11 mouse cellular contexts compared by ENCODE assay signal in the genomic region with DNA sequence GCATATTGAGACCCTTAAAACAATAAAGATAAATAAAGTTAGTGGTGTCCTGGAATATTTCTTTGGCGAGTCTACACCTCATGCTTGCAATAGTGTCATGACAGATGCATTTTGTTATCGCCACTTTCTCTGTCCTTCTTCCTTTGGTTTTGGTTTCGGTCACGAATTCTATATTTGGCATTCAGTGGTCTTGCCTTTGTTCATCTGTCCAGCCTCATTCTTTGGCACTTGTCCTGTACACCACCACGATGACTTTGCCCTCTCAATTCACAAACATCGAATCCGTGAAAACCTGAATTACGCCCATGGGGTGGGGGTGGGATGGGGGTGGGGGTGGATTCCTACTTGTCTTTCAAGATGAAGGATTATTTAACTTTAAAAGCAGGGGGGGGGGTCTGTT. TPM values are rescaled to one million over a fixed set of nuclear protein-coding genes. Genes with fewer than 3 reads are reported as not detected.
DNase-seq lines count a peak whose midpoint lies in the region; ATAC-seq and TF ChIP-seq lines count a peak whose summit lies in the region.
"Had no signal": no experiment of that assay in that cellular context is flagged by ENCODE, and none has a peak within 500 bp of the region (broad histone marks: within the 10 kb centered on the region; RNA-seq: fewer than 3 reads in every experiment).

No protein-coding gene starts in this region.

- 0 out of 2 replicates have a peak, but pooled peaks have one; percentile 5 for ATAC-seq in forebrain, embryonic 16.5 days
- ATAC-seq in forebrain, postnatal 0 days, result no peak
- ATAC-seq in megakaryocyte, adult 5-6 weeks (ENCODE audit: poor library complexity, severe bottlenecking), result no peak

- 0 out of 2 replicates have a peak, but pooled peaks cover 4% of the 10 kb centered on the region for H3K27me3 ChIP-seq in forebrain, embryonic 16.5 days (replicated peaks; ENCODE audit: control insufficient read depth, insufficient read depth, low read length)
- no peaks in the 10 kb centered on the region for H3K27me3 ChIP-seq in forebrain, postnatal 0 days (ENCODE audit: insufficient read depth, low read length)
- no peaks in the 10 kb centered on the region for H3K27me3 ChIP-seq in megakaryocyte, embryonic 14.5 days (replicated peaks)
- no peaks in the 10 kb centered on the region for H3K27me3 ChIP-seq in limb, embryonic 10.5 days (ENCODE audit: low read depth, poor library complexity, severe bottlenecking)
- no peaks in the 10 kb centered on the region for H3K27me3 ChIP-seq in myocyte (ENCODE audit: control insufficient read depth, insufficient read depth, insufficient read length)
- H3K27me3 ChIP-seq: heart, embryonic 15.5 days; kidney, embryonic 15.5 days had no signal

- TF ChIP-seq POLR2A in myocyte (IDR thresholded peaks at IDR 0.05; ENCODE audit: insufficient read length, low read depth), result no peak

- no peak for DNase-seq in forebrain, postnatal 0 days
- no peak for DNase-seq in limb, embryonic 10.5 days (ENCODE audit: low spot score)
- no peak for DNase-seq in cerebellum, adult 11-12 months

- no peak overlapping the region for H3ac ChIP-seq in myocyte (ENCODE audit: control insufficient read depth, insufficient read length)

- WGBS in forebrain, embryonic 16.5 days, result 90% methylated on average over 8 of the region's 8 CpGs
- 90% methylated on average over 8 of the region's 8 CpGs for WGBS in forebrain, postnatal 0 days
- 88% methylated on average over 8 of the region's 8 CpGs for WGBS in limb, embryonic 10.5 days

- H3K4me3 ChIP-seq in forebrain, embryonic 16.5 days (replicated peaks; ENCODE audit: low read length), result no peak overlapping the region
- H3K4me3 ChIP-seq in forebrain, postnatal 0 days (ENCODE audit: low read depth, low read length), result no peak overlapping the region
- H3K4me3 ChIP-seq in megakaryocyte, embryonic 14.5 days (replicated peaks), result peak overlapping the region; percentile 100
- H3K4me3 ChIP-seq in limb, embryonic 10.5 days, result peak overlapping the region; percentile 96; the same call in 1 of the 2 replicates
- peak overlapping the region; percentile 88 for H3K4me3 ChIP-seq in myocyte

- peaks cover 11% of the 10 kb centered on the region for H3K4me1 ChIP-seq in forebrain, embryonic 16.5 days (replicated peaks; ENCODE audit: control insufficient read depth, insufficient read depth, low read length)
- no peaks in the 10 kb centered on the region for H3K4me1 ChIP-seq in forebrain, postnatal 0 days (ENCODE audit: insufficient read depth)
- peaks cover 52% of the 10 kb centered on the region for H3K4me1 ChIP-seq in megakaryocyte, embryonic 14.5 days
- H3K4me1 ChIP-seq in limb, embryonic 10.5 days, result peaks cover 11% of the 10 kb centered on the region
- H3K4me1 ChIP-seq: limb, embryonic 13.5 days had no signal

- no peaks in the 10 kb centered on the region for H3K36me3 ChIP-seq in forebrain, embryonic 16.5 days (ENCODE audit: control insufficient read depth, insufficient read depth)
- H3K36me3 ChIP-seq in forebrain, postnatal 0 days (ENCODE audit: insufficient read depth), result no peaks in the 10 kb centered on the region
- peaks cover 48% of the 10 kb centered on the region for H3K36me3 ChIP-seq in megakaryocyte, embryonic 14.5 days (replicated peaks; ENCODE audit: low read length)
- peaks cover 11% of the 10 kb centered on the region for H3K36me3 ChIP-seq in limb, embryonic 10.5 days
- no peaks in the 10 kb centered on the region for H3K36me3 ChIP-seq in myocyte (ENCODE audit: control insufficient read depth, insufficient read depth)
- H3K36me3 ChIP-seq: heart, embryonic 15.5 days had no signal

- no peak overlapping the region for H3K9ac ChIP-seq in forebrain, embryonic 16.5 days (replicated peaks; ENCODE audit: low read depth, low read length)
- no peak overlapping the region for H3K9ac ChIP-seq in forebrain, postnatal 0 days

- no peak overlapping the region for H3K27ac ChIP-seq in forebrain, embryonic 16.5 days (ENCODE audit: low read length)
- H3K27ac ChIP-seq in forebrain, postnatal 0 days (ENCODE audit: low read depth, low read length), result no peak overlapping the region
- H3K27ac ChIP-seq in limb, embryonic 10.5 days, result 0 out of 2 replicates have a peak overlapping the region, but pooled peaks have one; percentile 78
- H3K27ac ChIP-seq: heart, embryonic 15.5 days; limb, embryonic 13.5 days had no signal

- H3K79me2 ChIP-seq in myocyte (ENCODE audit: control insufficient read depth, insufficient read depth), result peaks cover 26% of the 10 kb centered on the region

- no peak overlapping the region for H3K4me2 ChIP-seq in forebrain, embryonic 16.5 days (ENCODE audit: low read length)
- H3K4me2 ChIP-seq in forebrain, postnatal 0 days (ENCODE audit: low read depth), result no peak overlapping the region
- no peak overlapping the region for H3K4me2 ChIP-seq in myocyte (ENCODE audit: low read depth)

- no peaks in the 10 kb centered on the region for H3K9me3 ChIP-seq in forebrain, embryonic 16.5 days (ENCODE audit: control insufficient read depth, low read length)
- no peaks in the 10 kb centered on the region for H3K9me3 ChIP-seq in forebrain, postnatal 0 days (ENCODE audit: low read length)
- peaks cover 5% of the 10 kb centered on the region for H3K9me3 ChIP-seq in megakaryocyte, embryonic 14.5 days
- H3K9me3 ChIP-seq in limb, embryonic 10.5 days (replicated peaks), result no peaks in the 10 kb centered on the region
- H3K9me3 ChIP-seq: heart, embryonic 15.5 days; kidney, embryonic 15.5 days had no signal

- no peak for TF ChIP-seq CTCF in forebrain, postnatal 0 days (IDR thresholded peaks at IDR 0.05; ENCODE audit: low read depth)

TF ChIP-seq in myocyte, 11 proteins besides CTCF, POLR2A, EP300 and RAD21:
- TF ChIP-seq MYOD1 (IDR thresholded peaks at IDR 0.05; ENCODE audit: control insufficient read depth in 1 of 3, insufficient read length in 2 of 3, low read depth in 2 of 3) (no peak), POLR2AphosphoS2 (IDR thresholded peaks at IDR 0.05; ENCODE audit: insufficient read length, low read depth) (no peak), SRF (IDR thresholded peaks at IDR 0.05; ENCODE audit: control insufficient read depth, insufficient read length, low read depth) (no peak), TCF12 (IDR thresholded peaks at IDR 0.05; ENCODE audit: insufficient read depth, poor library complexity, severe bottlenecking) (no peak), TCF3 (IDR thresholded peaks at IDR 0.05; ENCODE audit: insufficient read length, low read depth) (no peak), CEBPB (IDR thresholded peaks at IDR 0.05; ENCODE audit: insufficient read depth, poor library complexity, severe bottlenecking) (no peak), MAX (IDR thresholded peaks at IDR 0.05; ENCODE audit: low read depth) (no peak), MYOG (IDR thresholded peaks at IDR 0.05; ENCODE audit: control insufficient read depth in 1 of 3, insufficient read depth in 1 of 3, insufficient read length in 2 of 3, low read depth in 2 of 3) (no peak), REST (IDR thresholded peaks at IDR 0.05; ENCODE audit: insufficient read depth, insufficient read length) (no peak), USF1 (IDR thresholded peaks at IDR 0.05; ENCODE audit: low read depth) (no peak)
TF ChIP-seq in myocyte: peak in this region for 0.

RNA-seq across cellular contexts. Expression of gene Irak3, which starts 6.1 kb away (rescaled TPM):
- 0.21 and 0.23 TPM in 2 replicates for polyA plus RNA-seq in forebrain, embryonic 16.5 days (2015; fragmentation: Nextera tagmentation; extraction: Ambion mirVana)
- 0.08 and 0.33 TPM in 2 replicates for total RNA-seq in forebrain, postnatal 0 days (2014; rRNA removed)
- 0.13 and 0.28 TPM in 2 replicates for polyA plus RNA-seq in forebrain, postnatal 0 days (2015; fragmentation: Nextera tagmentation; extraction: Ambion mirVana)
- 4.9 TPM in 1 of 2 replicates, not detected in the other for polyA plus RNA-seq in megakaryocyte, embryonic 14.5 days (2012; ENCODE audit: insufficient read depth, low replicate concordance)
- total RNA-seq in megakaryocyte, adult 5-6 weeks (2015), result 75.8 and 77.8 TPM in 2 replicates
- total RNA-seq in megakaryocyte, adult 5-6 weeks (2017), result 30.4 and 35.9 TPM in 2 replicates
- polyA plus RNA-seq in limb, embryonic 10.5 days (2016; fragmentation: Nextera tagmentation; extraction: Ambion mirVana), result 0.55 and 0.78 TPM in 2 replicates
- polyA plus RNA-seq in myocyte (2012; fragmentation: generic; extraction: Trizol), result 0.26 TPM
- total RNA-seq: hindbrain, postnatal 0 days had no signal

RNA-seq across cellular contexts. Expression of gene Tmbim4, which starts 6.6 kb away (rescaled TPM):
- polyA plus RNA-seq in forebrain, embryonic 16.5 days (2015; fragmentation: Nextera tagmentation; extraction: Ambion mirVana), result 76.7 and 80.7 TPM in 2 replicates
- 32.2 and 40.4 TPM in 2 replicates for total RNA-seq in forebrain, postnatal 0 days (2014; rRNA removed)
- 100 and 115 TPM in 2 replicates for polyA plus RNA-seq in forebrain, postnatal 0 days (2015; fragmentation: Nextera tagmentation; extraction: Ambion mirVana)
- polyA plus RNA-seq in megakaryocyte, embryonic 14.5 days (2012; ENCODE audit: insufficient read depth, low replicate concordance), result 300 and 458 TPM in 2 replicates
- total RNA-seq in megakaryocyte, adult 5-6 weeks (2015), result 91.3 and 112 TPM in 2 replicates
- total RNA-seq in megakaryocyte, adult 5-6 weeks (2017), result 97.0 and 100 TPM in 2 replicates
- 74.3 and 77.6 TPM in 2 replicates for polyA plus RNA-seq in limb, embryonic 10.5 days (2016; fragmentation: Nextera tagmentation; extraction: Ambion mirVana)
- polyA plus RNA-seq in myocyte (2012; fragmentation: generic; extraction: Trizol), result 229 TPM

RNA-seq across cellular contexts. Expression of gene Llph, which starts 18.9 kb away (rescaled TPM):
- polyA plus RNA-seq in forebrain, embryonic 16.5 days (2015; fragmentation: Nextera tagmentation; extraction: Ambion mirVana), result 33.1 and 43.8 TPM in 2 replicates
- 22.1 and 23.8 TPM in 2 replicates for total RNA-seq in forebrain, postnatal 0 days (2014; rRNA removed)
- polyA plus RNA-seq in forebrain, postnatal 0 days (2015; fragmentation: Nextera tagmentation; extraction: Ambion mirVana), result 42.1 and 46.7 TPM in 2 replicates
- polyA plus RNA-seq in megakaryocyte, embryonic 14.5 days (2012; ENCODE audit: insufficient read depth, low replicate concordance), result 21.5 and 123 TPM in 2 replicates
- 41.4 and 49.0 TPM in 2 replicates for total RNA-seq in megakaryocyte, adult 5-6 weeks (2015)
- 48.6 and 49.8 TPM in 2 replicates for total RNA-seq in megakaryocyte, adult 5-6 weeks (2017)
- polyA plus RNA-seq in limb, embryonic 10.5 days (2016; fragmentation: Nextera tagmentation; extraction: Ambion mirVana), result 61.6 and 70.2 TPM in 2 replicates
- polyA plus RNA-seq in myocyte (2012; fragmentation: generic; extraction: Trizol), result 28.3 TPM

Comparison
In these comparisons a context has a peak if more than half of its experiments do, and no peak if none do; other contexts are left out.
1. H3K4me3 ChIP-seq: peak in megakaryocyte, embryonic 14.5 days (single experiment), limb, embryonic 10.5 days (single experiment) and myocyte (single experiment); none in forebrain, embryonic 16.5 days (single experiment) and forebrain, postnatal 0 days (single experiment).